Mouse (Mus musculus) CH12.LX (cell line): ENCODE results near the gene Hoxc4. TPM values are rescaled to one million over a fixed set of nuclear protein-coding genes. Genes with fewer than 3 reads are reported as not detected.

Source experiments
- DNase-seq: peaks from one replicate; pipeline ENCODE4 v3.0.0-alpha.2; 2013; ENCODE audit errors: extremely low read depth
- H3K27ac ChIP-seq: 2 replicates; pipeline ENCODE4 v1.5.1; 2012; ENCODE audit warnings: low read depth, mild to moderate bottlenecking, control low read depth, moderate library complexity; ENCODE audit not compliant: insufficient read depth
- H3K27me3 ChIP-seq: replicated peaks from 2 replicates; pipeline ENCODE3; 2012; ENCODE audit warnings: inconsistent platforms
- H3K36me3 ChIP-seq, 2 experiments: replicated peaks in 1 of 2; 2 replicates each; pipeline versions ENCODE3 to v1.6.1; 2012; ENCODE audit warnings: inconsistent platforms in 1 of 2, low read length in 1 of 2, mild to moderate bottlenecking in 1 of 2, mixed read lengths in 1 of 2, moderate library complexity in 1 of 2; ENCODE audit not compliant: control insufficient read depth in 1 of 2, insufficient read depth in 1 of 2
- H3K4me1 ChIP-seq, 2 experiments: 2 replicates each; pipeline ENCODE4 v1.6.1; 2012; ENCODE audit warnings: inconsistent platforms in 1 of 2, moderate library complexity in 1 of 2; ENCODE audit not compliant: insufficient read depth in 2 of 2, control insufficient read depth in 1 of 2
- H3K4me2 ChIP-seq: 2 replicates; pipeline ENCODE4 v1.6.1; 2012; ENCODE audit warnings: low read depth, mild to moderate bottlenecking, control low read depth; ENCODE audit not compliant: poor library complexity, insufficient read depth, severe bottlenecking
- H3K4me3 ChIP-seq, 3 experiments: fragments of 150-350 bp in 1 of 3; sonication (generic) in 1 of 3; replicated peaks in 1 of 3; 2 replicates each; pipeline versions ENCODE3 to v1.5.1; 2011 to 2012; ENCODE audit warnings: low read depth in 2 of 3, low read length in 2 of 3, mild to moderate bottlenecking in 2 of 3, moderate library complexity in 2 of 3, control low read depth in 1 of 3, improper control_type of control experiment in 1 of 3, inconsistent platforms in 1 of 3, mixed read lengths in 1 of 3; ENCODE audit not compliant: poor library complexity in 1 of 3
- H3K79me2 ChIP-seq: replicated peaks from 2 replicates; pipeline ENCODE4 v1.6.1; 2012; ENCODE audit warnings: mild to moderate bottlenecking, moderate library complexity; ENCODE audit not compliant: control insufficient read depth, poor library complexity, insufficient read depth, severe bottlenecking; ENCODE audit errors: extremely low read depth
- H3K9ac ChIP-seq: 2 replicates; pipeline ENCODE4 v1.6.1; 2012; ENCODE audit warnings: low read depth, mild to moderate bottlenecking, control low read depth, moderate library complexity; ENCODE audit not compliant: insufficient read depth
- H3K9me3 ChIP-seq: replicated peaks from 2 replicates; pipeline ENCODE3; 2012; ENCODE audit warnings: low read length, inconsistent platforms, mixed read lengths
- BHLHE40 ChIP-seq: IDR thresholded peaks from 2 replicates; pipeline ENCODE4 v1.6.1; 2011; ENCODE audit warnings: mild to moderate bottlenecking, low read depth, low read length, improper control_type of control experiment
- EP300 ChIP-seq: IDR thresholded peaks from 2 replicates; pipeline ENCODE4 v1.6.1; 2011; ENCODE audit warnings: low read length, improper control_type of control experiment
- IRF4 ChIP-seq: IDR thresholded peaks from 2 replicates; pipeline ENCODE4 v1.6.1; 2014; ENCODE audit warnings: low read depth, mild to moderate bottlenecking, inconsistent platforms, low read length, improper control_type of control experiment
- MAX ChIP-seq: IDR thresholded peaks from 2 replicates; pipeline ENCODE4 v1.6.1; 2011; ENCODE audit warnings: low read length, improper control_type of control experiment
- POLR2AphosphoS2 ChIP-seq: IDR thresholded peaks from 2 replicates; pipeline ENCODE4 v1.6.1; 2011; ENCODE audit warnings: low read depth, low read length, improper control_type of control experiment
- RAD21 ChIP-seq: IDR thresholded peaks from 2 replicates; pipeline ENCODE4 v1.6.1; 2011; ENCODE audit warnings: low read depth, mild to moderate bottlenecking, low read length, improper control_type of control experiment, moderate library complexity
- RCOR1 ChIP-seq: conservative IDR thresholded peaks from 2 replicates; pipeline ENCODE4 v1.6.1; 2012; ENCODE audit warnings: low read depth, mild to moderate bottlenecking, inconsistent platforms, low read length, improper control_type of control experiment
- TCF12 ChIP-seq: IDR thresholded peaks from 2 replicates; pipeline ENCODE4 v1.6.1; 2014; ENCODE audit warnings: low read depth, mild to moderate bottlenecking, inconsistent platforms, low read length, improper control_type of control experiment
- USF1 ChIP-seq: IDR thresholded peaks from 2 replicates; pipeline ENCODE4 v1.6.1; 2014; ENCODE audit warnings: low read depth, mild to moderate bottlenecking, inconsistent platforms, low read length, improper control_type of control experiment
- dilution Hi-C: fragments of 300-500 bp; cut with MboI; formaldehyde crosslinking; loops from 2 replicates; pipeline ENCODE4 v1.14.3; 2020; ENCODE audit warnings: low sequenced_read_pairs; ENCODE audit not compliant: extremely low pct_unique_long_range_greater_than_20kb, extremely low pct_ligation_motif_present
- in situ Hi-C: fragments of 300-500 bp; cut with MboI; formaldehyde crosslinking; loops from 3 replicates; pipeline ENCODE4 v1.14.3; 2019; ENCODE audit warnings: low sequenced_read_pairs, low pct_ligation_motif_present, low pct_unique_long_range_greater_than_20kb, mixed read lengths
- polyA plus RNA-seq: library from polyadenylated mRNA; unstranded; fragments of >175 nt; gene quantifications from 2 replicates; pipeline ENCODE4 v1.2.1, GENCODE M21; 2012; ENCODE audit warnings: low read depth; ENCODE audit not compliant: insufficient read length
- total RNA-seq, 2 experiments: library from RNA; depleted of rRNA; stranded (reverse); fragments of 300-350 nt in 1 of 2; fragments of >200 nt in 1 of 2; gene quantifications; 2 replicates each; pipeline ENCODE4 v1.2.3; 2012 to 2014

Gene Hoxc4
- total and polyA plus RNA-seq, 3 experiments: 5.7 to 31.7 (median 8.6) TPM

- TF ChIP-seq POLR2AphosphoS2 (no peak), RAD21 (no peak), RCOR1 (no peak), BHLHE40 (no peak), USF1 (no peak), EP300 (no peak)
- TF ChIP-seq, all 38 proteins: peak for 0
- H3K4me2 ChIP-seq: no peak overlapping the region
- in situ Hi-C loops: no loop called here
- peaks cover 92% of the 10 kb centered on the region for H3K27me3 ChIP-seq
- dilution Hi-C loops: no loop called here
- no peak overlapping the region for H3K9ac ChIP-seq
- DNase-seq: no peak
- H3K27ac ChIP-seq: no peak overlapping the region
- H3K4me3 ChIP-seq: no peak overlapping the region
- H3K9me3 ChIP-seq: no peaks in the 10 kb centered on the region
- no peaks in the 10 kb centered on the region for H3K79me2 ChIP-seq
- peaks cover 2 to 20% of the 10 kb centered on the region in 2 experiments; a peak in 2 of 4 replicates for H3K4me1 ChIP-seq
- no peaks in the 10 kb centered on the region for H3K36me3 ChIP-seq
Observed at GRCm38 (mm10) chr15:102976631-102977422, 41.9 kb upstream of the Hoxc4 start.

- dilution Hi-C loops (no loop called here), in situ Hi-C loops (no loop called here)
- Histone ChIP-seq H3K4me2 (no peak overlapping the region), H3K9ac (no peak overlapping the region), H3K4me3 (no peak overlapping the region), H3K79me2 (no peaks in the 10 kb centered on the region), H3K36me3 (no peaks in the 10 kb centered on the region), H3K9me3 (no peaks in the 10 kb centered on the region), H3K4me1 (peaks cover 2 to 20% of the 10 kb centered on the region in 2 experiments; a peak in 2 of 4 replicates), H3K27ac (no peak overlapping the region), H3K27me3 (peaks cover 92% of the 10 kb centered on the region)
- TF ChIP-seq MAX: no peak
- TF ChIP-seq EP300: no peak
- TF ChIP-seq IRF4: no peak
- TF ChIP-seq TCF12: no peak
- DNase-seq: no peak
Observed at GRCm38 (mm10) chr15:102977423-102977974, 41.2 kb upstream of the Hoxc4 start.
